Mouse (Mus musculus): ENCODE measurements at regions not wholly inside any gene's neighbourhood (a gene's known extent, or its start where the extent isn't known, plus 50 kb on each side); places are given as distances from the start of the nearest gene placed in this dataset.

DNA sequence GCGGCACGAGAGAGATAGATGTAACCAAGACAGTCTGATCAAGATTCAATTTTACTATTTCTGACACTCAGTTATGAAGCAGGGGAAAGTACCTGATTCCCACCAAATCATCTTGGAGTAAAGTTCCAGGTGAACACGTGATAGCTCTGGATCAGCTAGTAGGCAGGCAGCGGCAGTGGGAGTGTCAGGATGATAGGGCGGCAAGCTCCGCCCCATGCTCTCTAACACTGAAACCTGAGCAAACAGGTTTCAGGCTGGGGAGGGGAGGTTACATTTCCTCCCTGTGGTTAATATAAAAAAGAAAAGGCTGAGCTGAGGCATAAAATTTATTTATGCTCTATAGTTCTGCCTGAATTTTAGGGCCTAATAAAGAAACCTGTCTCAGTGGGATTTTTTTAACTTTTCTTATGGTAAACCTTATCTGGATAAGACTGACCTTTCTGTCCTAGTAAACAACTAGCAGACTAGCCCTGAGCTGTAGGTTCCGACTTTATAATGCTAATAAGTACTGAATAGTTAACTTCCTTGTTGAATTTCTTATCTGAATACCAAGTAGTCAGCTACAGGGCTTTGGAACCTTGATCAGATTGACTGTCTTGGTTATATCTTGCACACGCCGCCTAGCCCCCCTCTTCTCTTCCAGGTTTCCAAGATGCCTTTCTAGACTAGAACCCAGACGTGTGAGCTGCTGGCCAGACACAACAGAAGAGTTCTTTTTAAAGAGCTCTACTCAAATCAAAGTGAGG, 254.9 kb upstream of the Dab2 start:
- DNase-seq, result no peak

GRCm38 (mm10) chr15:6055703-6056102, 243.9 kb upstream of the Dab2 start:
- no peak for DNase-seq

DNA sequence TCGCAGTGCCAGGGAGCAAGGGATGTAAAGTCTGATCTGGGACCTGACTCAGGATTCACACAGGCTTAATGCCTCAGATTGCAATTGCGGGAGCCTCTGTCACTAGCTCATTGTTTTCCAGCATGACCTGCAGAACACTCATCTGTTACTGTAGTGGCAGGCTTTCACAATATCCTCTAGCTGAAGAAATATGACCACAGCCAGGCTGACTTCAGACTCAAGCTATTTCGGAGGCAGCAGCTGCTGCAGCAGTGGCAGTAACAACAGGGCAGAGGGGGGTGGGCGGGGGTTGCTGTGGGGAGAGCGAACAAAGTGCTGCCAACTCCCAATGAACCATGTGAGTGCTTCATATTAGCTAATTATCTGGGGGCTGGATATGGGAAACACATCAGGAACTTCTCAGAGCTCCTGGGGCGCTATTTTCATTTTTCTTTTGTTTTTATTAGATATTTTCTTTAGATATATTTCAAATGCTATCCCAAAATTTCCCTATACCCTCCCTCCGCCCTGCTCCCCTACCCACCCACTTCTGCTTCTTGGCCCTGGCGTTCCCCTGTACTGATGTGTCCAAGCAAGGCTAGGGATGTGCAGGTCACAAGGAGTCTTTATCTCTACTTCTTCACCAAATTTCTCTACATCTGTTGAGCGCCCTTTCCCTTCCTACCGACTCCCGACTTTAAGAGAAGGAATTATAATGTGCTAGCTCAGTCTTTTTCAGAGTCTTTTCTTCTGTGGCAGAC, 242.5 kb upstream of the Dab2 start:
- no peak for DNase-seq

GRCm38 (mm10) chr15:6059361-6059760, 240.2 kb upstream of the Dab2 start:
- no peak for DNase-seq

- no peak for DNase-seq
Measured at GRCm38 (mm10) chr15:6059790-6060189, 239.8 kb upstream of the Dab2 start.

GRCm38 (mm10) chr15:6060649-6061048, 238.9 kb upstream of the Dab2 start:
- no peak for DNase-seq

GRCm38 (mm10) chr15:6065100-6065499, 234.5 kb upstream of the Dab2 start:
- DNase-seq, result no peak

DNA sequence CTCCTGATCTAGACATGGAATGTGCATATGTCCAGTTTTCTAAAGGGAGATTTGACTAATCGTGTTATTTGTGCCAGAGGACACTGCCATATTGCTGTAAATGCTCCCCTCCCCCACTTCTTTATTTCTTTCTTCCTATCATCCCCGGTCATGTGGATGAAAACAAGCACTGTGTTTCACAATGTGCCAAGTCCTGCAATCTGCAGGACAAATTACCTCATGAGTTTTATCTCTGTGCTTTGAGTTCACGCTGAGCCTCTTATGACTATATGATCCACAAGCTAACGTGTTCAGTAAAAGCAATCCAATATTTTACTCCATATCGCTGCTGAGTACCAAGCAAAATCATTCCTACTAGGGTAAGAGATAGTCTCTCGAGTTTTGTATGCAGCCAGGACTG, 232.2 kb upstream of the Dab2 start:
- no peak for DNase-seq

GRCm38 (mm10) chr15:6068371-6068770, 231.2 kb upstream of the Dab2 start:
- no peak for DNase-seq

DNA sequence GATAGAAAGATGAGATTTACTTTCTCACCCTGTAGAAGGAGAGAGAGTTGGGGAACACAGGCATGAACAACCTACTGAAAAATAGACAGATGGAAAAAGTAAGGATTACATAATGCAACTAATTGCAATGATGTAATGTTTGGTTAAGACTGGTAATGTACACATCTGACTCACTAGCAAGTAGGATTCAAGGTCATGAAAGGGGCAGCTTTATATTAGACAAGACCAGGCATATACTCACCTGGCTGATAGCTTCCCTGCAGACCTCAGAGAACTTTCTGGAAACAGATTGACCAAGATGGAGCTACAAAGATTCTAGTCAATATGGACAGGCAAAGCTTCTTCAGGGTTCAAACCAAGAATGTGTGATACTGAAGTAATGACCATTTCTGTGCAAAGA, 227.7 kb upstream of the Dab2 start:
- DNase-seq, result no peak

DNA sequence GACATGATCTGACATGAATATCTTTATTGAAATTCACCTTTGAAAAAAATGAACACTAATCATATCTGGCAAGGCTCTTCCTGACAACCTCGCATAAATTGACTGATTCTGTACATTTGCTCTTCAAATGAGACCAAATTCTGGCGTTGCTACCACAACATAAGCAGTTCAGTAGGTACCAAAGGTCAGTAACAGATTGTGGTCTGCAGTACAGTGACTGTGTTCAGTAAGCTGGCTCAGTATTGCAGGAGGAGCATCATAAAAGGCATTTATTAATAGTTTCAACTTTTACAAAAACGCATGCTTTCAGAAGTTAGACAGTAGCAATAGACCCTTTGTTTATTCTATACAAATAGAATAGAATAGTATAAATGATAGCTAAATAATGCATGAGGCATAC, 226.7 kb upstream of the Dab2 start:
- no peak for DNase-seq

DNA sequence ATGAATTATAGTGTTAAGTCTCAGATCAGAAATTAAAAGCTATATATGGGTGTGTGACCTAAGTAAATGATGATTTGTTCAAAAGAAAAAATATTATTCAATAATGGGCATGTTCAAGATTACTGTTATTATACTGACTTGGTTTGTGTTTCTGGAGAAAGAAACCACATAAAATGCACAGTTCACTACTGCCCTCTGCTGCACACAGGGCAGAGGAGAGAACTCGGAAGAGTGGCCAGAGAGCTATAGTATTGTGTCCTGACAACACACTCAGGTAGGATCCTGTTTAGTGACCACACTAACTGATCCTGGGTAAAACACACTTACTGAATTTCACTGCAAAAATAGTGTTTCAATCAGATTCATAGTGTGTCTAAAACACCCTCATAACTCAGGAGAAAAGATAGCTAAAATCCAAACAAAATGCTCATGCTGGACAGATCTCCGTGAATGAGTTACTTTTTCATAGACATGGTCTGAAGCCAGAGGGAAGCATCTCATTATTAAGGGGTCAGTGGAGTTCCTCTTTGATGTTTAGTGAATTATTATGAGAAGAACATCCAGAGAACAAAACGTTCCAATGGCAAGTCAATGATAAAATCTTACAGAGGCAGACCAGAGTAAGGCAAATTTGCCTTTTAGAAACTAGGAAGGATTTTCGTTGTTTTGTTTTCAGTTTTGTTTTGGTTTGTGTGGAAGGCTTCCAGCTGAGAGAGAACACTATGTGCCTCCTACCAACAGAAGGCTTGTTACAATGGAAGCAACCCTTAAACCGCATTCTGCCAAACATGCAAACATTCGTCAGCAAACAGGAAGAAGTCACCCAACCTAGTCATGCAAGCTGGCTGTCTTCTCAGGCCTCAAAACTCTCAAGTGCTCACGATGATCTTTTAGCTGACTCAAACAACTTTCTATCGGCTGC, 218.6 kb upstream of the Dab2 start:
- DNase-seq, result no peak

- no peak for DNase-seq
Measured at GRCm38 (mm10) chr15:6087208-6087607, 212.4 kb upstream of the Dab2 start.

DNA sequence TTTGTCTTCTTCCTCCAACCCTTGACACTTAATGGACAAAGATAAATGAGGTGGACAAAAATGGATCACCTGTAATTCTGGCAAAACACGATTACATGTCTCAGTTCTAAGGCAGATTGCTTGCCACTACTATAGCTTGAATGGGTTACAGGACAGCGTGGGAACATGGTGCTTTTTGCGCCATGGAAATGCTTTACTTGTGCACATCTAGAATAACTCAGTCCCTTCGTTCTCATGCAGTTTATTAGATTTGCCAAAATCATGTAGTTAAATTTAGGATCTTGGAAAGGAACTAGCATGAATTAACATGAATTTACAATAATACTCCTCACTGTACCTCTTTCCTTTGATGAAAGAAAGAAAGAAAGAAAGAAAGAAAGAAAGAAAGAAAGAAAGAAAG, 211.1 kb upstream of the Dab2 start:
- no peak for DNase-seq

- DNase-seq, result no peak
Measured at GRCm38 (mm10) chr15:6129697-6130096, 169.9 kb upstream of the Dab2 start.

- no peak for DNase-seq
Measured at GRCm38 (mm10) chr15:6132216-6132615, 167.4 kb upstream of the Dab2 start.

GRCm38 (mm10) chr15:6145071-6145470, 154.5 kb upstream of the Dab2 start:
- no peak for DNase-seq

- DNase-seq, result no peak
Measured at GRCm38 (mm10) chr15:6154706-6155105, 144.9 kb upstream of the Dab2 start.

DNA sequence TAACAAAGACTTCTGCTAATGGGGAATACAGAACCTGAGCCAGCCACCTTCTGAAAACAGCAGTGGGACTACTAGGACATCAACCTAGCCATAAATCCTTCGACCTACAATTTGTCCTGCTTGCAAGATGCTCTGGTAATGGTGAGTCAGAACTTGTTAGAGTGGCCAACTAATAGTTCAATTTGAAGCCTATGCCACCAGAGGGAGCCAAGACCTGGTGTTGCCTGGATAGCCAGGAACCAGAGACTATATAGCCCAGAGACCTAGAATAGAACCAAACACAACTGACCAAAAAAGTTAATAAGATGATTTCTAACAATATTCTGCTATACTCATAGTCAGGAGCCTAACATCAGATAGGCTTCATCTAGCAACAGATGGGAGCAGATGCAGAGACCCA, 119.3 kb upstream of the Dab2 start:
- DNase-seq, result no peak

DNA sequence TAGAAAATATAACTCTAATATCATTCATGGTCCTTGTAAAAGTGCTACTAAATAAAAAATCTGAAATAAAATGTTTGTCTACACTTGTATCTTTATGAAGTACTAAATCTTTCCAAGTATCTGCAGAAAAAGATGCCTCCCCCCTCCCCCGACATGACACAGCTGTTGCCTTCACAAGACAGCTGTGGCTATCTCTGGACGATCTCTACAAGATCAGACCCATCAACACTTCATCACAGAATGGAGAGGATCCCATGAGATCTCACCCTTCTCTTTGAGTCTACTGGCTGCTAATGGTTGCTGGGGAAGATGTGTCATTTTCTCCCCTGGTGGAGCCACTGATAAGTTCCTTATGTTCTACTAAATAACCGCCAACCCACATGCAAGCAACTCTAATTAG, 116.0 kb upstream of the Dab2 start:
- DNase-seq, result no peak

DNA sequence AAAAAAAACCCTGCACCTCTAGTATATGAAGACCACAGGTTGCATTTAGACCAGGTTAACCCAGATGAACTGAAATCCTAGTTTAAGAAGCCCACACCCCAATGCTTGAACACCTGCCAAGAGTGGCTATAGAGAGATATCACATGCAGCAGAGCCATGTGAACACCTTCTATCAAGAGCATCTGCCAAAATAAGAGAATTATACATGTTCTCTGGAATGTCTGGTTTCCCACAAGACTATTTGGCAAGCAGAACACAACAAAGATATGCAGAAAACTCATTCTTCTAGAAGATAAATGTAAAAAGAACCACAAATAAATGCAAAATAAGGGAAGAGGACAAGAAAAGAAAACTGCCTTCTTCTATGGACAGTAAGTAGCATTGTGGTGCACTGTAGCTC, 107.7 kb upstream of the Dab2 start:
- no peak for DNase-seq

GRCm38 (mm10) chr15:6207239-6207638, 92.3 kb upstream of the Dab2 start:
- DNase-seq, result no peak

- no peak for DNase-seq
Measured at GRCm38 (mm10) chr15:6209301-6209700, 90.3 kb upstream of the Dab2 start.

DNA sequence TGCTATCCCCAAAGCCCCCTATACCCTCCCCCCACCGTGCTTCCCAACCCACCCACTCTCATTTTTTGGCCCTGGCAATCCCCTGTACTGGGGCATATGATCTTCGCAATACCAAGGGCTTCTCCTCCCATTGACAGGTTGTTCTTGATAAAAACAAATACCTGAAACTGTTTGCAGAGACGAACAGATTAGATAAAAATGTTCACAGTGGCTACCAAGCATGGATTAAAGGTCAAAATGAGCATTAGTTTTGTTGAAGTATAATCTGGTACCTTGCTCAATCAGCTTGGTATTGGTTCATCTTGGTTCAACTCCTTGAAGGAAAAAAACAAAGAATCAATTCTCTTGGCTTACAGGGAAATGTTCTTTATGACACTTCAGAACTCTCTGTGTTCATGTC, 81.5 kb upstream of the Dab2 start:
- no peak for DNase-seq
